Mouse (Mus musculus) naive thymus-derived CD4-positive, alpha-beta T cell, adult 2 months (primary cell): ENCODE measurements around the gene Agt.

ENCODE experiments used
- DNase-seq: peaks from one replicate; pipeline ENCODE4 v3.0.0-alpha.2; 2011; ENCODE audit warnings: low read depth

The Agt gene

GRCm38 (mm10) chr8:124569593-124569992 is at the start of gene Agt:
Gene Agt, minus strand, starts transcription at chr8:124569706.
- DNase-seq: no peak

GRCm38 (mm10) chr8:124618252-124618651 is 48.7 kb upstream of the Agt start:
- DNase-seq: no peak

- DNase-seq: peak; percentile 73
These were observed 47.9 kb upstream of the Agt start for GRCm38 (mm10) chr8:124617266-124617869.

- DNase-seq: no peak
These were observed 44.8 kb upstream of the Agt start for GRCm38 (mm10) chr8:124614325-124614724.

GRCm38 (mm10) chr8:124608972-124609353 is 39.5 kb upstream of the Agt start:
- no peak for DNase-seq

- no peak for DNase-seq
These were observed 38.9 kb upstream of the Agt start for GRCm38 (mm10) chr8:124608239-124608971.

GRCm38 (mm10) chr8:124604066-124604465 is 34.6 kb upstream of the Agt start:
- no peak for DNase-seq

GRCm38 (mm10) chr8:124589393-124589792 is 19.9 kb upstream of the Agt start:
- no peak for DNase-seq

GRCm38 (mm10) chr8:124586556-124586955 is 17.1 kb upstream of the Agt start:
- DNase-seq: no peak

- peak; percentile 15 for DNase-seq
These were observed 16.4 kb upstream of the Agt start for GRCm38 (mm10) chr8:124585718-124586425.

GRCm38 (mm10) chr8:124576751-124577150 is 7.2 kb upstream of the Agt start:
- DNase-seq: no peak

GRCm38 (mm10) chr8:124575811-124576210 is 6.3 kb upstream of the Agt start, which contains the start of gene Capn9:
Gene Capn9, plus strand, starts transcription at chr8:124576111.
- no peak for DNase-seq

- peak; percentile 89 for DNase-seq
These were observed 4.2 kb upstream of the Agt start for GRCm38 (mm10) chr8:124573552-124574340.

- no peak for DNase-seq
These were observed 2.9 kb upstream of the Agt start for GRCm38 (mm10) chr8:124572430-124572775.

GRCm38 (mm10) chr8:124571732-124572429 is 2.4 kb upstream of the Agt start:
- DNase-seq: no peak

GRCm38 (mm10) chr8:124569100-124569499 is 406 bp downstream of the Agt start:
- DNase-seq: no peak

GRCm38 (mm10) chr8:124567584-124567983 is 1.9 kb downstream of the Agt start:
- no peak for DNase-seq

- no peak for DNase-seq
These were observed 2.4 kb downstream of the Agt start for GRCm38 (mm10) chr8:124567126-124567525.

- DNase-seq: no peak
These were observed 12.0 kb downstream of the Agt start for GRCm38 (mm10) chr8:124557476-124557875.

GRCm38 (mm10) chr8:124556658-124557057 is 12.8 kb downstream of the Agt start:
- no peak for DNase-seq

- DNase-seq: no peak
These were observed 13.3 kb downstream of the Agt start for GRCm38 (mm10) chr8:124556164-124556563.
